Mouse (Mus musculus): ENCODE measurements around the gene Pcbp3. TPM values are rescaled to one million over a fixed set of nuclear protein-coding genes. Genes with fewer than 3 reads are reported as not detected.

Pcbp3 gene
- polyA plus RNA-seq, 1 experiment: 23.5 TPM

DNA sequence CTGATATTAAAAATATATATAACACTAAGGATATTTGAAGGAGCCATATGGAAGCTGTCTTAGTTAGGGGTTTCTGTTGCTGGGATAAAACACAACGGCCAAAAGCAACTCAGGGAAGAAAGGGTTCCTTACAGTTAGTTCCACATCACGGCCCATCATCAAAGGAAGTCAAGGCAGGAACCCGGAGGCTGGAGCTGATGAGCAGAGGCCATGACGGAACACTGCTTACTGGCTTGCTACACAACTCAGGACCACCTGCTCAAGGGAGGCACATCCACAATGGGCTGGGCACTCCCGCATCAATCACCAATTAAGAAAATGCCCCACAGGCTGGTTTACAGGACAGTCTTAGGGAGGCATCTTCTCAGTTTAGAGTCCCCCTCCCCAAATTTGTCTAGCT lies 26.9 kb downstream of the Pcbp3 start:
- Histone ChIP-seq H3K36me3 (ENCODE audit: control insufficient read depth, insufficient read depth, low read length) (no peaks in the 10 kb centered on the region), H3K27me3 (replicated peaks; ENCODE audit: control insufficient read depth, insufficient read depth, low read length) (no peaks in the 10 kb centered on the region), H3K4me1 (ENCODE audit: control insufficient read depth, insufficient read depth, low read length) (peaks cover 5% of the 10 kb centered on the region; the same call in 1 of the 2 replicates), H3K4me3 (ENCODE audit: insufficient read depth, low read depth, low read length) (no peak overlapping the region), H3K27ac (ENCODE audit: insufficient read depth, low read depth, low read length) (no peak overlapping the region)
- WGBS: 57% methylated on average over 5 of the region's 5 CpGs
- DNase-seq: no peak
- TF ChIP-seq CTCF (conservative IDR thresholded peaks at IDR 0.05; ENCODE audit: insufficient read depth, insufficient read length, low read depth, low read length) (no peak), POLR2A (IDR thresholded peaks at IDR 0.05; ENCODE audit: low read depth, low read length) (no peak)

DNA sequence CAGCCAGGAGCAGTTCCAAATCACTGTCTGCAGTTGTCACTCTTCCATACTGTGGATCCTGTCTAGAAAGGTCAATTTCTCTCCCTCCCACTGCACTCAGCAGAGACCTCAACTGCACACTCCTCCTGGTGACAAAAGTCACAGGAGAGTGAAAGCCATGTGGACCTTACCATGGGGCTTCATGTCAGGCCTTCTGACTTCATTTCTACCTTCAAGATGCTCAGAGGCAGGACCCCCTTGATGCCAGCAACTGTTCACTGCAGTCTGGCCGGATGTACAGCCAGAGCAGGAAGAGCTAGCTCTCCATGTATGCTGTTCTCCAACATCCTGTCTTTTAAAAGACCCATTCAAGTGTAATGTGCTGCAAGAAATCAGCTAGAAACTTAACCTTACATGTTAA lies 29.9 kb downstream of the Pcbp3 start:
- Histone ChIP-seq H3K4me1 (ENCODE audit: control insufficient read depth, insufficient read depth, low read length) (peaks cover 8% of the 10 kb centered on the region; the same call in 1 of the 2 replicates), H3K27me3 (replicated peaks; ENCODE audit: control insufficient read depth, insufficient read depth, low read length) (no peaks in the 10 kb centered on the region), H3K36me3 (ENCODE audit: control insufficient read depth, insufficient read depth, low read length) (no peaks in the 10 kb centered on the region), H3K27ac (ENCODE audit: insufficient read depth, low read depth, low read length) (no peak overlapping the region), H3K4me3 (ENCODE audit: insufficient read depth, low read depth, low read length) (no peak overlapping the region)
- TF ChIP-seq POLR2A (IDR thresholded peaks at IDR 0.05; ENCODE audit: low read depth, low read length) (no peak), CTCF (conservative IDR thresholded peaks at IDR 0.05; ENCODE audit: insufficient read depth, insufficient read length, low read depth, low read length) (no peak)
- 74% methylated on average over 1 of the region's 1 CpGs for WGBS
- DNase-seq: no peak

DNA sequence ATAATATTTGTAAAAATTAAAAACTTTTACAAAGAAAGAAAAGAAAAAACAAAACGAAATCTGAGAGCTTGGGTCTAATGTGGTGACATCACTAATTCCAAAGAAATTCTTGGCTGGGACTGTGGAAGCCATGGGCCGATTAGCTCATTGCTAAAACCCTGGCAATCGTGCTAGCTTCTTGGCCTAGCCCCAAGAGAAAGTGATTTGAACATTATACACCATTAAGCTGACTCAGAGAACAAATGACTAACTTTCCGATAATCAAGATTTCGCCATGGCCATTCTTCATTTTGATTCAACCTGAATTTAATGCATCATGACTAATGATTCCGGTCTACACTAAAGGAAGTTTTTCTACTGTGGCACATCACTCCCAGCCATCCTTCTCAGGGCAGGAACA lies 30.6 kb downstream of the Pcbp3 start:
- no peak overlapping the region for H3K27ac ChIP-seq (ENCODE audit: insufficient read depth, low read depth, low read length)
- peak; percentile 67 for DNase-seq
- TF ChIP-seq POLR2A (IDR thresholded peaks at IDR 0.05; ENCODE audit: low read depth, low read length) (no peak), CTCF (conservative IDR thresholded peaks at IDR 0.05; ENCODE audit: insufficient read depth, insufficient read length, low read depth, low read length) (no peak)
- no peaks in the 10 kb centered on the region for H3K27me3 ChIP-seq (replicated peaks; ENCODE audit: control insufficient read depth, insufficient read depth, low read length)
- peaks cover 8% of the 10 kb centered on the region; the same call in 1 of the 2 replicates for H3K4me1 ChIP-seq (ENCODE audit: control insufficient read depth, insufficient read depth, low read length)
- no peak overlapping the region for H3K4me3 ChIP-seq (ENCODE audit: insufficient read depth, low read depth, low read length)
- 36% methylated on average over 6 of the region's 6 CpGs for WGBS
- H3K36me3 ChIP-seq (ENCODE audit: control insufficient read depth, insufficient read depth, low read length): no peaks in the 10 kb centered on the region

DNA sequence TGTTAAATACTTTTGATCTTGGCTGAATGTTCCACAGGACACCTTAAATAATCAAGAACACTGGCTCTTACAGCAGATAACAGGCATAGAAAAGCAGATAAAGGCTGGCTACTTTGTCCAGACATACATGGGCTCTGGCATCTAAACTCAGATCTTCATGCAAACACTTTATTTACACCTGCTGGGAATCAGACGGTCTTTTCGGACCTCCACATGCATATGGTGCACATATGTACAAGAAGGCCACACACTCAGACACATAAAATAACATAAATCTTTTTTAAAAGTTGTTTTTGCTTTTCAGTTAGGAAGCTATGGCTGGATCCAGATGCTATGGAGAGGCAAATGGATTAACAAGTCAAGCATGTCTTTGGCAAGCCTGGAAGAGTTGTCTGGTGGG lies 37.2 kb downstream of the Pcbp3 start:
- H3K4me3 ChIP-seq (ENCODE audit: insufficient read depth, low read depth, low read length): no peak overlapping the region
- peaks cover 4% of the 10 kb centered on the region; the same call in 1 of the 2 replicates for H3K4me1 ChIP-seq (ENCODE audit: control insufficient read depth, insufficient read depth, low read length)
- H3K36me3 ChIP-seq (ENCODE audit: control insufficient read depth, insufficient read depth, low read length): no peaks in the 10 kb centered on the region
- no peak overlapping the region for H3K27ac ChIP-seq (ENCODE audit: insufficient read depth, low read depth, low read length)
- no peak for TF ChIP-seq POLR2A (IDR thresholded peaks at IDR 0.05; ENCODE audit: low read depth, low read length)
- TF ChIP-seq CTCF (conservative IDR thresholded peaks at IDR 0.05; ENCODE audit: insufficient read depth, insufficient read length, low read depth, low read length): no peak
- WGBS: 83% methylated on average over 2 of the region's 2 CpGs
- no peak for DNase-seq
- no peaks in the 10 kb centered on the region for H3K27me3 ChIP-seq (replicated peaks; ENCODE audit: control insufficient read depth, insufficient read depth, low read length)

DNA sequence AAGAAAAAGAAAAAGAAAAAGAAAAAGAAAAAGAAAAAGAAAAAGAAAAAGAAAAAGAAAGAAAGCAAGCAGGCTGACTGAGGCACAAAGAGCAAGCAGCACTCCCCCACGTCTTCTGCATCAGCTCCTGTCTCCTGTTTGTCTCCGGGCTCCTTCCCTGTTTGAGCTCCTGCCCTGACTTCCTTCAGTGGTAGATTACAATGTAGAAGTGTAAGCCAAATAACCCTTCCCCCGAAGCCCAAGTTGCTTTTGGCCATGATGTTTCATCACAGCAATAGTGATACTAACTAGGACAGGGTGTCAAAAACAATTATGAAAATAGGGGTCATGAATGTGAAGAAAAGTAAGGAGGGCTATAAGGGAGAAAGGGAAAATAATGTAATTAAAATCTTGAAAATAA lies 43.6 kb downstream of the Pcbp3 start:
- Histone ChIP-seq H3K27ac (ENCODE audit: insufficient read depth, low read depth, low read length) (no peak overlapping the region), H3K27me3 (replicated peaks; ENCODE audit: control insufficient read depth, insufficient read depth, low read length) (no peaks in the 10 kb centered on the region), H3K36me3 (ENCODE audit: control insufficient read depth, insufficient read depth, low read length) (no peaks in the 10 kb centered on the region), H3K4me3 (ENCODE audit: insufficient read depth, low read depth, low read length) (no peak overlapping the region), H3K4me1 (ENCODE audit: control insufficient read depth, insufficient read depth, low read length) (no peaks in the 10 kb centered on the region)
- no peak for DNase-seq
- TF ChIP-seq CTCF (conservative IDR thresholded peaks at IDR 0.05; ENCODE audit: insufficient read depth, insufficient read length, low read depth, low read length): no peak
- no peak for TF ChIP-seq POLR2A (IDR thresholded peaks at IDR 0.05; ENCODE audit: low read depth, low read length)
- WGBS: 64% methylated on average over 3 of the region's 3 CpGs

DNA sequence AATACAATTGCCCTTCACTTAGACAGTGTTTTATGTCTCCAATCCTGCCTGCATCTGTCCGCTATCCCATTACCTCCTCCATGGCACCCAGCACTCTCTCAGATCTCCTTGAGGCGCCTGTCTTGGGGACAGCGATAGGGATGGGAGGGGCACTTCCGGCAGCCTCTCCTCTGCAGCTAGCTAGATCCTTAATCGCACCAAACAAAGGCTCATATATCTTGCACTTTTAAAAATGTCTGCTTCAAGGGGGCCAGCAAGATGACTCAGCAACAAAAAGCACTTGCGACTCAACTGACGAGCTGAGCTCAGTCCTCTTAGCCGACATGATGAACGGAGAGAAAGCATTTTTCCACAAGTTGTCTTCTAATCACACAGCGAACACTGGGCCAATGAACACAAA lies 55.3 kb downstream of the Pcbp3 start:
- Histone ChIP-seq H3K36me3 (ENCODE audit: control insufficient read depth, insufficient read depth, low read length) (no peaks in the 10 kb centered on the region), H3K27ac (ENCODE audit: insufficient read depth, low read depth, low read length) (0 out of 2 replicates have a peak overlapping the region, but pooled peaks have one; percentile 10), H3K27me3 (replicated peaks; ENCODE audit: control insufficient read depth, insufficient read depth, low read length) (no peaks in the 10 kb centered on the region), H3K4me3 (ENCODE audit: insufficient read depth, low read depth, low read length) (peak overlapping the region; percentile 17; the same call in 1 of the 2 replicates), H3K4me1 (ENCODE audit: control insufficient read depth, insufficient read depth, low read length) (0 out of 2 replicates have a peak, but pooled peaks cover 2% of the 10 kb centered on the region)
- TF ChIP-seq POLR2A (IDR thresholded peaks at IDR 0.05; ENCODE audit: low read depth, low read length): no peak
- no peak for TF ChIP-seq CTCF (conservative IDR thresholded peaks at IDR 0.05; ENCODE audit: insufficient read depth, insufficient read length, low read depth, low read length)
- WGBS: 45% methylated on average over 10 of the region's 10 CpGs
- DNase-seq: peak; percentile 58

DNA sequence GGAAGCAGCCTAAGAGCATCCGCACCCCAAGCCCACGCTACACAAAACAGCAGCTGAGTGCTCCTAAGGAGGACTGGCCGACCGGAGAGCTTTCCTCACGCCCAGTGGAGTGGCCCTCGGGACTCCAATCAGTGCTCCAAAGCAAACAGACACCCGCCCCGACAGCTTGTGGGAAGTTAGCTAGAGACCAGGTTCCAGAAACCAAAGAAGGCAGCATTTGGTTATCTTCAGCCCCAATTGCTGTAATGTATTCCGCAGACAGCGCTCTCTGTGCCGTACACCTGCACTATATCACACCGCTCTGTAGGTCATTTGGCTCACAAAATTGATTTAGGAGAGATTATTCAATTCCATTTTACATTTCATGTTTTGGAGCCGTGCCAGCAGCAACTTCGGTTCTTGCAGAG lies 55.7 kb downstream of the Pcbp3 start:
- Histone ChIP-seq H3K27ac (ENCODE audit: insufficient read depth, low read depth, low read length) (0 out of 2 replicates have a peak overlapping the region, but pooled peaks have one; percentile 10), H3K27me3 (replicated peaks; ENCODE audit: control insufficient read depth, insufficient read depth, low read length) (no peaks in the 10 kb centered on the region), H3K4me3 (ENCODE audit: insufficient read depth, low read depth, low read length) (0 out of 2 replicates have a peak overlapping the region, but pooled peaks have one; percentile 0), H3K36me3 (ENCODE audit: control insufficient read depth, insufficient read depth, low read length) (no peaks in the 10 kb centered on the region), H3K4me1 (ENCODE audit: control insufficient read depth, insufficient read depth, low read length) (0 out of 2 replicates have a peak, but pooled peaks cover 2% of the 10 kb centered on the region)
- TF ChIP-seq CTCF (conservative IDR thresholded peaks at IDR 0.05; ENCODE audit: insufficient read depth, insufficient read length, low read depth, low read length): no peak
- TF ChIP-seq POLR2A (IDR thresholded peaks at IDR 0.05; ENCODE audit: low read depth, low read length): no peak
- DNase-seq: peak; percentile 32
- 49% methylated on average over 14 of the region's 14 CpGs for WGBS
